Mouse (Mus musculus) bone marrow macrophage, adult 2 months (primary cell): ENCODE measurements at regions not wholly inside any gene's neighbourhood (a gene's known extent, or its start where the extent isn't known, plus 50 kb on each side); places are given as distances from the start of the nearest gene placed in this dataset.

ENCODE experiments used
- CTCF ChIP-seq: IDR thresholded peaks from 2 replicates; pipeline ENCODE4 v1.5.1; 2012; ENCODE audit warnings: low read depth, mild to moderate bottlenecking, low read length, moderate library complexity
- POLR2A ChIP-seq: IDR thresholded peaks from 2 replicates; pipeline ENCODE4 v1.6.1; 2012; ENCODE audit warnings: mild to moderate bottlenecking, low read depth, low read length, borderline replicate concordance

DNA sequence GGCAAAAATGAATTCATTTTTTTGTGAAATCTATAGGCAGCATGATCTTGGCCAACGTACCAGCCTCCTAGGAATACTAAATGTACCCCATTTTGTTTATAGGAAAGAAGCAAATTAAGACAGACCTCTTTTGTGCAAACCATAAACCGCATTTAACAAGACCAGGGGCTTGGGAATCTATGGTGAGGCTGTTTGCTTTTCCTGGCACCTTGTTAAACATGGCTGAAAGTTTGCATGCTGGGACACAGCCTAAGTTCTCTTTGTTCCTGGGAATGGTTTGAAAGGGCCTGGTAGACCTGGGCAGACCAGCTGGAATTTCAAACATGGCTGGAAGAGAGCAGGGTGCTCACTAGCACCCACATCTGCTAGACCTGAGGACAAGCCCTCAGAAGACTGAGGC is 894.5 kb downstream of the Bcl11a start:
- TF ChIP-seq CTCF (no peak), POLR2A (no peak)
